Mouse (Mus musculus): ENCODE results near the gene Dpf1.
A peak's percentile ranks its signal among the peaks of the same experiment; 100 is the strongest.

Dpf1 gene

GRCm38 (mm10) chr7:29303738-29304462, at the start of gene Dpf1:
TSS of gene Dpf1 (plus strand) at chr7:29303951.
- DNase-seq (ENCODE audit: low spot score in 2 of 2), result no peak

- DNase-seq (ENCODE audit: low spot score in 2 of 2), result no peak
Observed at GRCm38 (mm10) chr7:29255875-29256274, 47.9 kb upstream of the Dpf1 start.

GRCm38 (mm10) chr7:29257368-29257767, 46.4 kb upstream of the Dpf1 start:
- no peak for DNase-seq (ENCODE audit: low spot score in 2 of 2)

GRCm38 (mm10) chr7:29259781-29260730, 43.7 kb upstream of the Dpf1 start:
- DNase-seq (ENCODE audit: low spot score in 2 of 2), result no peak

- DNase-seq (ENCODE audit: low spot score in 2 of 2), result no peak
Observed at GRCm38 (mm10) chr7:29262151-29262550, 41.6 kb upstream of the Dpf1 start.

GRCm38 (mm10) chr7:29263831-29264230, 39.9 kb upstream of the Dpf1 start:
- DNase-seq (ENCODE audit: low spot score in 2 of 2), result no peak

GRCm38 (mm10) chr7:29265636-29266035, 38.1 kb upstream of the Dpf1 start:
- DNase-seq (ENCODE audit: low spot score in 2 of 2), result no peak

GRCm38 (mm10) chr7:29266931-29267330, 36.8 kb upstream of the Dpf1 start:
- DNase-seq (ENCODE audit: low spot score in 2 of 2), result no peak

- no peak for DNase-seq (ENCODE audit: low spot score in 2 of 2)
Observed at GRCm38 (mm10) chr7:29270445-29270844, 33.3 kb upstream of the Dpf1 start.

GRCm38 (mm10) chr7:29271687-29272465, 31.9 kb upstream of the Dpf1 start:
- no peak for DNase-seq (ENCODE audit: low spot score in 2 of 2)

- no peak for DNase-seq (ENCODE audit: low spot score in 2 of 2)
Observed at GRCm38 (mm10) chr7:29276715-29277114, 27.0 kb upstream of the Dpf1 start.

- DNase-seq (ENCODE audit: low spot score in 2 of 2), result no peak
Observed at GRCm38 (mm10) chr7:29277510-29277909, 26.2 kb upstream of the Dpf1 start.

- no peak for DNase-seq (ENCODE audit: low spot score in 2 of 2)
Observed at GRCm38 (mm10) chr7:29279261-29279660, 24.5 kb upstream of the Dpf1 start.

GRCm38 (mm10) chr7:29279924-29280323, 23.8 kb upstream of the Dpf1 start:
- no peak for DNase-seq (ENCODE audit: low spot score in 2 of 2)

- no peak for DNase-seq (ENCODE audit: low spot score in 2 of 2)
Observed at GRCm38 (mm10) chr7:29280801-29281200, 22.9 kb upstream of the Dpf1 start.

- DNase-seq (ENCODE audit: low spot score in 2 of 2), result peak; percentile 47 to 75
Observed at GRCm38 (mm10) chr7:29281201-29282073, 22.3 kb upstream of the Dpf1 start, which contains the start of gene Spint2. TSS of gene Spint2 (minus strand) at chr7:29281912.

- no peak for DNase-seq (ENCODE audit: low spot score in 2 of 2)
Observed at GRCm38 (mm10) chr7:29282074-29282554, 21.6 kb upstream of the Dpf1 start.

- no peak for DNase-seq (ENCODE audit: low spot score in 2 of 2)
Observed at GRCm38 (mm10) chr7:29283876-29284275, 19.9 kb upstream of the Dpf1 start.

GRCm38 (mm10) chr7:29284523-29284922, 19.2 kb upstream of the Dpf1 start:
- no peak for DNase-seq (ENCODE audit: low spot score in 2 of 2)

- no peak for DNase-seq (ENCODE audit: low spot score in 2 of 2)
Observed at GRCm38 (mm10) chr7:29287481-29287880, 16.3 kb upstream of the Dpf1 start.

- DNase-seq (ENCODE audit: low spot score in 2 of 2), result no peak
Observed at GRCm38 (mm10) chr7:29288079-29288478, 15.7 kb upstream of the Dpf1 start.
